8 mouse cellular contexts compared by ENCODE assay signal in genomic region chr1:150393488-150393852, GRCm38 (mm10). TPM values are rescaled to one million over a fixed set of nuclear protein-coding genes. Genes with fewer than 3 reads are reported as not detected.
DNase-seq lines count a peak whose midpoint lies in the region; ATAC-seq and TF ChIP-seq lines count a peak whose summit lies in the region.

No protein-coding gene starts in this region.

- peaks cover 8% of the 10 kb centered on the region for H3K4me1 ChIP-seq in embryonic facial prominence, embryonic 13.5 days
- H3K4me1 ChIP-seq in intestine, postnatal 0 days (replicated peaks; ENCODE audit: control insufficient read depth, insufficient read depth, low read length), result 0 out of 2 replicates have a peak, but pooled peaks cover 4% of the 10 kb centered on the region
- peaks cover 7% of the 10 kb centered on the region; the same call in 1 of the 2 replicates for H3K4me1 ChIP-seq in neural tube, embryonic 14.5 days (ENCODE audit: control insufficient read depth, insufficient read depth, low read length)

- H3K9me3 ChIP-seq in embryonic facial prominence, embryonic 13.5 days, result no peaks in the 10 kb centered on the region
- H3K9me3 ChIP-seq in intestine, postnatal 0 days (ENCODE audit: control insufficient read depth), result no peaks in the 10 kb centered on the region
- H3K9me3 ChIP-seq in neural tube, embryonic 14.5 days (ENCODE audit: control insufficient read depth, low read length), result no peaks in the 10 kb centered on the region

- peak overlapping the region; percentile 81 for H3K27ac ChIP-seq in left cerebral cortex, adult 2 months
- H3K27ac ChIP-seq in embryonic facial prominence, embryonic 13.5 days, result peak overlapping the region; percentile 94
- H3K27ac ChIP-seq in intestine, postnatal 0 days (ENCODE audit: low read depth, low read length), result peak overlapping the region; percentile 85
- H3K27ac ChIP-seq in neural tube, embryonic 14.5 days (ENCODE audit: low read depth, low read length), result peak overlapping the region; percentile 91

- WGBS in embryonic facial prominence, embryonic 13.5 days, result 0% methylated on average over 27 of the region's 27 CpGs
- under 1% methylated on average over 27 of the region's 27 CpGs for WGBS in intestine, postnatal 0 days
- WGBS in neural tube, embryonic 14.5 days, result under 1% methylated on average over 27 of the region's 27 CpGs

- no peak for DNase-seq in left cerebral cortex, adult 2 months (ENCODE audit: extremely low spot score in 1 of 2, low spot score in 2 of 2)
- DNase-seq in left cerebral cortex, postnatal 4 days, result no peak
- no peak for DNase-seq in retina, embryonic 14.5 days (ENCODE audit: low spot score)
- DNase-seq in B cell, adult 2 months, result no peak
- DNase-seq in cerebellum, adult 9-10 months, result no peak

- peak overlapping the region; percentile 87 for H3K9ac ChIP-seq in embryonic facial prominence, embryonic 13.5 days
- H3K9ac ChIP-seq in intestine, postnatal 0 days (ENCODE audit: low read depth, low read length), result peak overlapping the region; percentile 78
- H3K9ac ChIP-seq in neural tube, embryonic 14.5 days (replicated peaks; ENCODE audit: low read depth, low read length), result peak overlapping the region; percentile 74

- intact Hi-C loops in left cerebral cortex, adult 2 months (cut with DNase I), result loop anchor here (5.0 to 10.0 kb wide), 2 partner anchors 1034 to 1361 kb away; partner anchors contain the start of genes Edem3, Swt1 and Trmt1l
- intact Hi-C loops in left cerebral cortex, postnatal 4 days (cut with DNase I), result no loop called here

- no peaks in the 10 kb centered on the region for H3K27me3 ChIP-seq in embryonic facial prominence, embryonic 13.5 days
- no peaks in the 10 kb centered on the region for H3K27me3 ChIP-seq in intestine, postnatal 0 days (replicated peaks; ENCODE audit: control insufficient read depth, insufficient read depth, low read length)
- H3K27me3 ChIP-seq in neural tube, embryonic 14.5 days (ENCODE audit: control insufficient read depth, insufficient read depth, low read length), result no peaks in the 10 kb centered on the region

- ATAC-seq in embryonic facial prominence, embryonic 13.5 days (ENCODE audit: insufficient number of reproducible peaks, insufficient read depth, low FRiP score, low TSS enrichment, low read depth), result peak; percentile 57
- ATAC-seq in intestine, postnatal 0 days, result peak; percentile 35
- ATAC-seq in neural tube, embryonic 14.5 days (ENCODE audit: low read depth), result peak; percentile 51

- TF ChIP-seq CTCF in left cerebral cortex, adult 2 months (IDR thresholded peaks at IDR 0.05), result no peak
- TF ChIP-seq CTCF in intestine, postnatal 0 days (IDR thresholded peaks at IDR 0.05; ENCODE audit: low read depth), result no peak

- H3K4me3 ChIP-seq in left cerebral cortex, adult 2 months, result peak overlapping the region; percentile 87
- peak overlapping the region; percentile 81 for H3K4me3 ChIP-seq in embryonic facial prominence, embryonic 13.5 days
- peak overlapping the region; percentile 68 for H3K4me3 ChIP-seq in intestine, postnatal 0 days (ENCODE audit: low read depth, low read length)
- H3K4me3 ChIP-seq in neural tube, embryonic 14.5 days (ENCODE audit: low read depth, low read length), result peak overlapping the region; percentile 76

- H3K4me2 ChIP-seq in embryonic facial prominence, embryonic 13.5 days, result peak overlapping the region; percentile 64
- peak overlapping the region; percentile 61 for H3K4me2 ChIP-seq in intestine, postnatal 0 days (replicated peaks; ENCODE audit: low read depth)
- peak overlapping the region; percentile 75 for H3K4me2 ChIP-seq in neural tube, embryonic 14.5 days (ENCODE audit: low read depth, low read length)

- peaks cover 35% of the 10 kb centered on the region for H3K36me3 ChIP-seq in embryonic facial prominence, embryonic 13.5 days
- H3K36me3 ChIP-seq in intestine, postnatal 0 days (ENCODE audit: control insufficient read depth, insufficient read depth), result peaks cover 24% of the 10 kb centered on the region
- H3K36me3 ChIP-seq in neural tube, embryonic 14.5 days (ENCODE audit: control insufficient read depth, insufficient read depth, low read length), result peaks cover 23% of the 10 kb centered on the region

RNA-seq across cellular contexts. Expression of gene Odr4, which starts 0.6 kb away (rescaled TPM):
- total RNA-seq in left cerebral cortex, adult 2 months (2021), result 10 to 100 TPM; 46.8 to 53.1 TPM
- 10 to 100 TPM; 36.9 to 39.1 TPM for total RNA-seq in left cerebral cortex, postnatal 4 days (2021)
- 41.4 and 45.5 TPM in 2 replicates for polyA plus RNA-seq in embryonic facial prominence, embryonic 13.5 days (2015; fragmentation: Nextera tagmentation; extraction: Ambion mirVana)
- polyA plus RNA-seq in intestine, postnatal 0 days (2015; fragmentation: Nextera tagmentation; extraction: Ambion mirVana), result 29.2 and 32.9 TPM in 2 replicates
- 43.9 and 55.3 TPM in 2 replicates for polyA plus RNA-seq in neural tube, embryonic 14.5 days (2014; fragmentation: Nextera tagmentation; extraction: Ambion mirVana)

RNA-seq across cellular contexts. Expression of gene Tpr, which starts 0.8 kb away (rescaled TPM):
- total RNA-seq in left cerebral cortex, adult 2 months (2021), result 100 to 1,000 TPM; 106 to 115 TPM
- total RNA-seq in left cerebral cortex, postnatal 4 days (2021), result 100 to 1,000 TPM; 145 to 147 TPM
- 202 and 207 TPM in 2 replicates for polyA plus RNA-seq in embryonic facial prominence, embryonic 13.5 days (2015; fragmentation: Nextera tagmentation; extraction: Ambion mirVana)
- 89.7 and 93.1 TPM in 2 replicates for polyA plus RNA-seq in intestine, postnatal 0 days (2015; fragmentation: Nextera tagmentation; extraction: Ambion mirVana)
- 139 and 140 TPM in 2 replicates for polyA plus RNA-seq in neural tube, embryonic 14.5 days (2014; fragmentation: Nextera tagmentation; extraction: Ambion mirVana)
